Mouse (Mus musculus): ENCODE results near the gene Clnk. TPM values are rescaled to one million over a fixed set of nuclear protein-coding genes. Genes with fewer than 3 reads are reported as not detected.

Gene Clnk
- total and polyA plus RNA-seq, 3 experiments, result not detected

- no peaks in the 10 kb centered on the region for H3K4me1 ChIP-seq (ENCODE audit: control insufficient read depth in 1 of 2, insufficient read depth in 2 of 2, low read length in 2 of 2)
- H3K27ac ChIP-seq (ENCODE audit: control insufficient read depth, low read depth, low read length), result no peak overlapping the region
- DNase-seq (ENCODE audit: low read depth, low spot score), result no peak
- TF ChIP-seq USF1 (IDR thresholded peaks at IDR 0.05; ENCODE audit: low read depth, low read length), result no peak
- H3K27me3 ChIP-seq (ENCODE audit: control insufficient read depth in 1 of 2, insufficient read depth in 2 of 2, low read length in 2 of 2), result no peaks in the 10 kb centered on the region
- no peak overlapping the region for H3K4me3 ChIP-seq (ENCODE audit: control insufficient read depth in 1 of 2, insufficient read depth in 1 of 2, low read depth in 2 of 2, low read length in 2 of 2)
- H3K79me2 ChIP-seq (ENCODE audit: control insufficient read depth, insufficient read depth, low read length, poor library complexity), result no peaks in the 10 kb centered on the region
- H3K36me3 ChIP-seq (ENCODE audit: control insufficient read depth in 1 of 2, insufficient read depth in 2 of 2, low read length in 2 of 2), result no peaks in the 10 kb centered on the region
- no peak overlapping the region for H3K9ac ChIP-seq (ENCODE audit: control insufficient read depth, low read depth, low read length, poor library complexity, severe bottlenecking)
- no peaks in the 10 kb centered on the region; the same call in 1 of the 2 replicates for H3K9me3 ChIP-seq (replicated peaks; ENCODE audit: insufficient read depth, low read length)
Measured at GRCm38 (mm10) chr5:38795139-38795538, 81.5 kb downstream of the Clnk start.

GRCm38 (mm10) chr5:38791116-38791515 lies 85.5 kb downstream of the Clnk start:
- no peak for TF ChIP-seq E2F4 (IDR thresholded peaks at IDR 0.05; ENCODE audit: borderline replicate concordance, low read depth, low read length)
- no peak for TF ChIP-seq MYB (IDR thresholded peaks at IDR 0.05; ENCODE audit: low read depth, low read length)
- TF ChIP-seq HCFC1 (IDR thresholded peaks at IDR 0.05; ENCODE audit: low read depth, low read length), result no peak
- TF ChIP-seq ZNF384 (IDR thresholded peaks at IDR 0.05; ENCODE audit: low read depth, low read length), result no peak
- TF ChIP-seq TBP (IDR thresholded peaks at IDR 0.05; ENCODE audit: low read depth, low read length), result no peak
- no peak for TF ChIP-seq TAL1 (IDR thresholded peaks at IDR 0.05; ENCODE audit: low read length)
- no peak for TF ChIP-seq GATA1 (IDR thresholded peaks at IDR 0.05; ENCODE audit: low read depth, low read length)
- TF ChIP-seq JUND (IDR thresholded peaks at IDR 0.05; ENCODE audit: low read depth, low read length), result no peak
- Histone ChIP-seq H3K27me3 (ENCODE audit: control insufficient read depth in 1 of 2, insufficient read depth in 2 of 2, low read length in 2 of 2) (no peaks in the 10 kb centered on the region), H3K36me3 (ENCODE audit: control insufficient read depth in 1 of 2, insufficient read depth in 2 of 2, low read length in 2 of 2) (no peaks in the 10 kb centered on the region), H3K4me3 (ENCODE audit: control insufficient read depth in 1 of 2, insufficient read depth in 1 of 2, low read depth in 2 of 2, low read length in 2 of 2) (no peak overlapping the region), H3K27ac (ENCODE audit: control insufficient read depth, low read depth, low read length) (no peak overlapping the region), H3K4me1 (ENCODE audit: control insufficient read depth in 1 of 2, insufficient read depth in 2 of 2, low read length in 2 of 2) (no peaks in the 10 kb centered on the region), H3K9me3 (replicated peaks; ENCODE audit: insufficient read depth, low read length) (no peaks in the 10 kb centered on the region), H3K79me2 (ENCODE audit: control insufficient read depth, insufficient read depth, low read length, poor library complexity) (no peaks in the 10 kb centered on the region), H3K9ac (ENCODE audit: control insufficient read depth, low read depth, low read length, poor library complexity, severe bottlenecking) (no peak overlapping the region)
- DNase-seq (ENCODE audit: low read depth, low spot score), result no peak

- TF ChIP-seq SIN3A (IDR thresholded peaks at IDR 0.05; ENCODE audit: low read length), result no peak
- no peak for TF ChIP-seq USF1 (IDR thresholded peaks at IDR 0.05; ENCODE audit: low read depth, low read length)
- no peak for TF ChIP-seq EP300 (IDR thresholded peaks at IDR 0.05; ENCODE audit: low read depth in 1 of 2, low read length in 2 of 2)
- TF ChIP-seq HCFC1 (IDR thresholded peaks at IDR 0.05; ENCODE audit: low read depth, low read length), result no peak
- no peak for TF ChIP-seq POLR2AphosphoS2 (IDR thresholded peaks at IDR 0.05; ENCODE audit: low read length)
- TF ChIP-seq GABPA (IDR thresholded peaks at IDR 0.05; ENCODE audit: low read depth, low read length), result no peak
- TF ChIP-seq CHD2 (IDR thresholded peaks at IDR 0.05; ENCODE audit: low read length), result no peak
- TF ChIP-seq E2F4 (IDR thresholded peaks at IDR 0.05; ENCODE audit: borderline replicate concordance, low read depth, low read length), result no peak
- TF ChIP-seq MAFK (IDR thresholded peaks at IDR 0.05; ENCODE audit: borderline replicate concordance, low read depth, low read length), result no peak
- no peak for TF ChIP-seq ZC3H11A (IDR thresholded peaks at IDR 0.05; ENCODE audit: low read depth, low read length)
- TF ChIP-seq MAZ (IDR thresholded peaks at IDR 0.05; ENCODE audit: low read depth, low read length), result no peak
- no peaks in the 10 kb centered on the region for H3K79me2 ChIP-seq (ENCODE audit: control insufficient read depth, insufficient read depth, low read length, poor library complexity)
- H3K27me3 ChIP-seq (ENCODE audit: control insufficient read depth in 1 of 2, insufficient read depth in 2 of 2, low read length in 2 of 2), result no peaks in the 10 kb centered on the region
- no peaks in the 10 kb centered on the region for H3K9me3 ChIP-seq (replicated peaks; ENCODE audit: insufficient read depth, low read length)
- no peak for DNase-seq (ENCODE audit: low read depth, low spot score)
- no peak overlapping the region for H3K4me3 ChIP-seq (ENCODE audit: control insufficient read depth in 1 of 2, insufficient read depth in 1 of 2, low read depth in 2 of 2, low read length in 2 of 2)
- H3K4me1 ChIP-seq (ENCODE audit: control insufficient read depth in 1 of 2, insufficient read depth in 2 of 2, low read length in 2 of 2), result no peaks in the 10 kb centered on the region
- H3K36me3 ChIP-seq (ENCODE audit: control insufficient read depth in 1 of 2, insufficient read depth in 2 of 2, low read length in 2 of 2), result no peaks in the 10 kb centered on the region
- H3K27ac ChIP-seq (ENCODE audit: control insufficient read depth, low read depth, low read length), result no peak overlapping the region
- H3K9ac ChIP-seq (ENCODE audit: control insufficient read depth, low read depth, low read length, poor library complexity, severe bottlenecking), result no peak overlapping the region
Measured at GRCm38 (mm10) chr5:38788820-38789219, 87.8 kb downstream of the Clnk start.

Data from MEL (cell line).